Mouse (Mus musculus) cortical plate, adult 2 months (tissue): ENCODE results near the gene Fezf1. TPM values are rescaled to one million over a fixed set of nuclear protein-coding genes. Genes with fewer than 3 reads are reported as not detected.

Experiments used
- H3K27ac ChIP-seq: fragments of 200-500 bp; 2 replicates; pipeline ENCODE4 v1.5.1; 2012; ENCODE audit warnings: low read length, control low read depth, inconsistent platforms; ENCODE audit not compliant: insufficient read depth
- H3K4me1 ChIP-seq: fragments of 200-500 bp; 2 replicates; pipeline ENCODE4 v1.6.1; 2011; ENCODE audit warnings: low read length; ENCODE audit not compliant: control insufficient read depth, insufficient read depth
- H3K4me3 ChIP-seq: fragments of 200-500 bp; 2 replicates; pipeline ENCODE4 v1.5.1; 2011; ENCODE audit warnings: mild to moderate bottlenecking, low read length, control low read depth; ENCODE audit not compliant: insufficient read depth
- CTCF ChIP-seq: fragments of 200-500 bp; IDR thresholded peaks from 2 replicates; pipeline ENCODE4 v1.5.1; 2011; ENCODE audit warnings: mild to moderate bottlenecking, control low read depth, low read length; ENCODE audit not compliant: insufficient read depth; ENCODE audit errors: extremely low read depth
- polyA plus RNA-seq: library from polyadenylated mRNA; depleted of rRNA; stranded (reverse); fragments of >200 nt; gene quantifications from 2 replicates; pipeline ENCODE4 v1.2.3, GENCODE M21; 2012; rRNA removed

Fezf1 gene
- polyA plus RNA-seq, 1 experiment, result 0.06 TPM

DNA sequence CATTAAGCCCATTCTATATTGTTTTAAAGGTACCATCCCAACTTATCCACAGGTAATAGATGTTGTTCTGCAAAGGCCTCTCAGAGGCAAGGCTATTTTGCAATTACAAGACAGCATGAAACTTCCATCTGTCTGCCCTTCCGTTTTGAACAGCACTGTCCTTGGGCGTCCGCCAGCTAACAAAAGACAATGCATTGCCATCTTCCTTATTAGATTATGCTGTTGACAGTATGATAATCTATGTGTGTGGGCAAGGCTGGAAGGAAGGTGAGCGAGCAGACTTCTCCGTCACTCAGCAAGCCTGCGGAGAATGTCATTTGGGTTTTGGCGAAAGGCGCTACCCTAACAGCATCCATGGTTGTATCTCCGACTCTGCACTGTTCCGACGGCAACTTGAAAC lies 45.5 kb downstream of the Fezf1 start:
- Histone ChIP-seq H3K4me3 (no peak overlapping the region), H3K27ac (no peak overlapping the region), H3K4me1 (no peaks in the 10 kb centered on the region)
- TF ChIP-seq CTCF, result no peak

Other genes with a start within 250 kb of the Fezf1 start
- 3.7 and 3.8 TPM in 2 replicates for gene Aass, start 115.4 kb downstream of the Fezf1 start, polyA plus RNA-seq